Mouse (Mus musculus) urinary bladder, postnatal 14 days (tissue): Measurements from ENCODE around the gene Sh3kbp1.
"Not testable (repeated sequence)": the region's sequence is repeated elsewhere in the genome, so short reads cannot be mapped to it uniquely, and the experiment has no call there.

Experiments
- DNase-seq: peaks from one replicate; pipeline ENCODE4 v3.0.0; 2021; ENCODE audit warnings: low spot score

Sh3kbp1 gene

DNA sequence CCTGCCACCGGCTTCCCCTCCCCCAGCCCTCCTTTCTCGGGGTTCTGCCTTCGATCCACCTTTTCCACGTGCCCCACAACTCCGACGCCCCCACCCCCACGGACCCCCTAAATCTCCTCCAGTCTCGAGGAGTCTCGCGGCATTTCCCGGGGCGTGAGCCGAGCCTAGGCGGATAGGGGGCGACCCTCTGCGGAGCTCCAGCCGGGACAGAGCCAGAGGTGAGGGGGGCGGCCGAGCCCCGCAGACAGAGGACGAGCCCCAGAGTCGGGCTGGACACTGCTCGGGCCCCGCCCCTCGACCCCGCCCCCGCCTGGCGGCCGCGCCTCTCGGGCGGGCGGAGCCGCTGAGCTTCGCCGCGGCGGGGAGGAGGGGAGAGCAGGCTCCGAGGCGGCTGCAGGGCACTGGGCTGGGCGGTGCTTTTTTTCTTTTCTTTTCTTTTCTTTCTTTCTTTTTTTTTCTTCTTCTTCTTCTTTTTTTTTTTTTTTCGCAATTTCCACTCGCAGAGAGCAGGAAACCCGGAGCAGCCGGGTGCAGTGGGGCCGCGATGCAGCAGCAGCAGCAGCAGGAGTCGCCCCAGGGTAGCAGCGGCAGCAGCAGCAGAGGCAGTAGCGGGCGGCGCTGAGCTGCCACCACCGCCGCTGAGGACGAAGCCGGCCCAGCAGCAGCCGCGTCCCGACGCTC lies at the start of gene Sh3kbp1:
Gene Sh3kbp1, plus strand, starts transcription at position 366 of the 681 bp plus-strand sequence.
- peak; percentile 68 for DNase-seq

GRCm38 (mm10) chrX:159584738-159585137 lies 42.3 kb upstream of the Sh3kbp1 start:
- DNase-seq, result not testable (repeated sequence)

DNA sequence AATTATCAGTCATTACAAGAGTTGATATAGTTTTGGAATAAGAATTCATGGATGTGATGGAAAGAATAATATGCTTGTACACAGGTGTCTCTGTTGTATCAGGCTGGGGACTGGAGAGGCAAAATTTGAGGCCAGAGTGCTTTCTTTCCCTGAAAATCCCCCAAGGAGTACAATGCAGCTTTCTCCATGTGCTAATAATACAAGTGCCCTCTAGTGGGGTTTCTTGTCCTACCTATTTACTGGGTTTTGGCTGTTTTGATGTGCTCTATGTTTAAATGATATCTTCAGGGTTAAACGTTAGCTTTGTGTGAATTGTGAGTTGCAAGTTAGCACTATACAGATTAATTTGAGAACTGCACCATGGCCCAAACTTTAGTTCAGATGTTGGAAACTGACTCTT lies 35.4 kb upstream of the Sh3kbp1 start:
- no peak for DNase-seq

- DNase-seq, result no peak
These were observed 29.6 kb upstream of the Sh3kbp1 start for GRCm38 (mm10) chrX:159597502-159597901.

DNA sequence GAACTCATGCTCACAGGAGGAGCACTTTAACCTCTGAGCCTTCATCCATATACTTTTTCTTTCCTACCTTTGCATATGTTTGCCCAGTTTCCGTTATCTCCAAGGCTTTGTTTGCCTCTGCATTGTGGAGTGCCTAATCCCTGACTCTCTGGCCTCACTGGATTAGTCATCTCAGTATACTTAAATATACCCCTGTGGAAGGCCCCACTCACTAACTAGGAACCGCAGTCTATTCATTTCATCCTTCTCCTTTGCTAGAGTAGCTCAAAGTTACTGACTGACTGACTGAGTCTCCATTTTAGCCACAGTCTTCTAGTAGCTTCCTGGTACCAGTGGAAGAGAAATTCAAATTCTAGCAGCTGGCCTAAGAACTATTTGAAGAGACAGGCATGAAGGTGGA lies 22.2 kb upstream of the Sh3kbp1 start:
- DNase-seq, result no peak

DNA sequence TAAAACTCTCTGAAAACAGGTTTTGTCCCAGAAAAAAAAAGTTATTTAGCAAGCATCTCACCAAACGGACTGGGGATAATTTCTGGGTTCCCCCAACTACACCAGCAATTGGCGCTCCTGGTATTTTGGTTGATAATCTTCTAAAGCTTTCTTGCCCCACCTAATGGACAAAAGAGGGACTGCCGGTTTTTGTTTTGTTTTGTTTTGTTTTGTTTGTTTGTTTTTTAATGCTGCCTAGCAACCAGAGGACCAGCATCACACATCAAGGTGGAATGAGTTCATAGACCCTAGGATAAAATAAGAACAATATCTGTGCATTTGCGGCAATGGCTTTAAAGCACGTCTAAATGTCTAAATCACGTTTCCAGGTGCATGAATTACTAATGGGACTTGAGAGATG lies 20.1 kb upstream of the Sh3kbp1 start:
- no peak for DNase-seq

GRCm38 (mm10) chrX:159626208-159626906 lies 715 bp upstream of the Sh3kbp1 start:
- DNase-seq, result peak; percentile 8

DNA sequence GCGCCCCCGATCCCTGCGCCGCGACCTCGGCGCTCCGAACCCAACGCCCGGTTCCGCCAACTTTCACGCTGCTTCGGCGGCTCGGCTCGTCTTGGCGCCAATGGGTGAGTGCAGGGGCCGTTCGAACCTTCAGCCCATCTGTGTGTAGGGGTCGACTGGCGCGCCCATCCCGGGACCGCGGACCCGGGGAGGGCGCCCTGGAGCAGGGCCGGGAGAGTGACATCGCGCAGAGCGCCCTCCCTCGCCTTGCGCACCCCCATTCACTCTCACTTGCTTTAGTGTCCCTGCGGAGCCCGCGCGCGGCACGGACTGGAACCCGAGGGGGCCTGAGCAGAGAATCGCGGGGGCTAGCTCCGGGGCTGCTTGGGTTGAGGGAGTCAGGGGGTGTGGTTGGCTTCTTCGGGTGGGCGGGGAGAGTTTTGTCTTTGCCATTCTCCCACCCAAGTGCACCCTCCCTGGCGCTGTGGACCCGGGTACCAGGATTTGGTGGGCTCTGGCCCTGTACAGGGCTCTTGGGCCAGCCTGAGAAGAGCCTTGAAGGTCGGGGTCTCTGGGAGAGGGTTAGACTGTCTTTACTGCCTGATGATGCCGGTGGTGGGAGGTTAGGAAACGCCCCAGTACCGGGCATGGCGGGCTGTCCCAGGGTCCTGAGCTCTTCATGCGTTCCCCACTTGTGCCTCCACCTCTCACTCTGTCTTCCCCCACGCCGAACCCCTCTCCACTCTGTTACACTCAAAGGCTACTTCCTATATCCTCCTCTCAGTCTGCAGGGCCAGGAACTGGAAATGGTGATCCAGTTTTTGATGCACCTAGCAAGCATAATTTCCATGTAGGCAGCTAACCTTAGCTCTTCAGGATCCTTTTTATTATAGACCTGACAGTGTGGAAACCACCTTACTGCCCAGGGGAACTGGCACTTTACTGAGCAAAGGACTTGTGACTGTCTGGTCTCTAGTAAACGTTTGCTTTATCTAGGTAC lies 805 bp downstream of the Sh3kbp1 start:
- peak; percentile 5 for DNase-seq

GRCm38 (mm10) chrX:159628629-159629028 lies 1.6 kb downstream of the Sh3kbp1 start:
- DNase-seq, result no peak

GRCm38 (mm10) chrX:159629203-159629602 lies 2.1 kb downstream of the Sh3kbp1 start:
- no peak for DNase-seq

- no peak for DNase-seq
These were observed 11.6 kb downstream of the Sh3kbp1 start for GRCm38 (mm10) chrX:159638500-159639227.

- no peak for DNase-seq
These were observed 12.9 kb downstream of the Sh3kbp1 start for GRCm38 (mm10) chrX:159639991-159640390.

DNA sequence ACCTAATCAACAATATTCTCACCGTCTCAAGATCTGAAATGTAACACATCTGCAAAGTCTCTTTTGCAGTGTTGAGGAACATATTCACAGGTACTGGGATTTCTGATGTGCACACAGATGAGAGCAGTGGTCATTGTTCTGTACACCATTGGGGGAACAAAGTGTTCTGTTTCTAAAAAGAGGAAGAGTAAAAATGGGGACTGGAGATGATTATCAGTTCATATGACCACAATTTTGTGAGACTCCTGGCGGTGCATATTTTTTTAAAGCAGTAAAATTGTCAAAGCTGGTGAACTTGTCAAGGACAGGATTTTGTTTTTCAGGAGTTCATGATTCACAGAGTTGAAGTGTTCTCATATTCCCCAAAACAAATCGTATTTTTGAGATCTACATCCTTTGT lies 18.2 kb downstream of the Sh3kbp1 start:
- DNase-seq, result no peak

DNA sequence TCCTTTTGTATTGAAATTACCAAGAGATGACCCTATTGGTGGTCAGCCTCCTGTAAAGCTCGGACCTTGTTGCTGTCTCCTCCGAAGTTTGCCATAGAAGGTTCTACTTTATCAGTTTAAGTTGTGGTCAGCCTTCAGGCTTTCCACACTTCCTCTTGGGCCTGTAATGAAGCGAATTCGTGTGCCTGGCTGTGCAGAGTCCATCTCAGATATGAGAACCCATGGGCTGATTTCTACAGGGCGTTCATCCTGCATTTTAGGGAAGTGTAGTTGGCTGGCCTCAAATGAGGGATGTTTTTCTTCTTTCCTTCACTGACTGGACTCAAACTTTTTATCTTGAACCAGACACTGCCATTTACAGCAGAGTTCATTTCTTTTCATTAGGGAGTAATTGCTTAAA lies 20.5 kb downstream of the Sh3kbp1 start:
- no peak for DNase-seq

GRCm38 (mm10) chrX:159648598-159648997 lies 21.5 kb downstream of the Sh3kbp1 start:
- DNase-seq, result no peak

- no peak for DNase-seq
These were observed 23.1 kb downstream of the Sh3kbp1 start for GRCm38 (mm10) chrX:159650130-159650678.

- no peak for DNase-seq
These were observed 23.7 kb downstream of the Sh3kbp1 start for GRCm38 (mm10) chrX:159650727-159651126.

GRCm38 (mm10) chrX:159671388-159671787 lies 44.3 kb downstream of the Sh3kbp1 start:
- DNase-seq, result no peak

DNA sequence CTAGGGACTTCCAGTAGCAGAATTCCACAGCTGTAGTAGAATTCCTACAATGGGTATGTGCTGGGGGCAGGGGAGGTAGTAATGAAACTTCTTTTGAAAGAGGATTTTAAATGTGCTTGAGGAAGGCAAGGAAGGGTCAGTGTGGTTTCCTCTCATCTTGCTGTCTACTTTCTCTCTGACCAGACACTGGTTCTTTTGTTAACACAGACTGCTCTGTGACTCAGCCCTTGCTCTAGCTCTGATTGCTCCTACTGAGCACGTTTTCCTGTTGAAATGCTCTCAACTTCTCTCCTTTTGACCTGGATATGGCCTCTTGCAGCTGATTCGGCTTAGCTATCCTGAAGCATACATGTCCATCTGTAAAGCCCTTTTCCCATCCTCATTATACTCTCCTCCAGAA lies 45.4 kb downstream of the Sh3kbp1 start:
- DNase-seq, result no peak

DNA sequence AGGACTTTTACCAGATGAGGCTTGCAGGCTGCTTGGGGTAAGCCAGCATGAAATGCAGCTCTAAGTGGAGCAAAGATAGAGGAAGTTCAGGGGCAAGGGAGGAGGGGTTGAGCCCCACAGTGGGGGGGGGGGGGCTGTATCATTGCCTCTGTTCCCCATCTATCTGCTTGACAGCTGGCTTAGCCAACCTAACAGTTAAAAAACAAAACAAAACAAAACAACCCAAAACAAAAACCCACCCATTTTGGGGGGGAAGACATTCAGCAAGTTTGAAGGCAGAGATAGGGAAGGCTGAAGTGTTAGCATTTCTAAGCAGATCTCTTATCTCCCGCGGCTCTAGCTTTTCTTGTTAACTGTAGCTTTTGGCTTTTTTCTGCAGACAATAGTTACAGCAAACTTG lies 49.2 kb downstream of the Sh3kbp1 start:
- DNase-seq, result no peak

DNA sequence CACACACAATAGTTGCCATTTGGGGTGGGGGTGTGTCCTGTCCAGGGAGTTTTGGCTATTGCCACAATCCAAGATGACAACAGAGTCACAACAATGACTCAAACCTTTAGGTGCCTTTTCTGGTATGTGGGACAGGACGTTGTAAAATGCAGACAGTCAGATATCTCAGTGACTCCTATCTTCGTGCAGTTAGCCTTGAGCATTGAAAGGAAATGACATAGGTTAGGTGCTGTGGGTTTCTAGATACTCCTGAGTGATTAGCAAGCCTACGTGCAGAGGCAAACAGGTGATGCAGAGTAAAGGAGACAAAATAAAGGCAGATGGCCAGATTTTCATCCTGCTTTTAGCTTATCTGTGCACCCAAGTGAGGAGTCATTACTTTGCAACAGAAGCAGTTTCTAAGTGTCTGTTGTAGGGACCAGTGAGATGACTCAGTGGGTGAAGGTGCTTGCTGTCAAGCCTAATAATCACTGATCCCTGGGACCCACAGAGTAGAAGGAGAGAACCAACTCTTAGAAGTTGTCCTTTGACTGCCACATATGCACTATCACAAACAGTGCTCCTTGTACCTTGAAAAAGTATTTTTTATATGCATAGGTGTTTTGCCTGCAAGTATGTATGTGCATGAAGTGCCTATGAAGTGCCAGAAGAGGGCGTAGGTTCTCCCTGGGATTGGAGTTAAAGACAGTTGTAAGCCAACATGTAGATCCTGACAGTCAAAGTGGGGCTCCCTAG lies 50.7 kb downstream of the Sh3kbp1 start:
- DNase-seq, result no peak
